Mouse (Mus musculus) right cerebral cortex, postnatal 25 days (tissue): ENCODE results near the gene Hmg20b.

Experiments
- DNase-seq: peaks from one replicate; pipeline ENCODE4 v3.0.0; 2022

The Hmg20b gene

DNA sequence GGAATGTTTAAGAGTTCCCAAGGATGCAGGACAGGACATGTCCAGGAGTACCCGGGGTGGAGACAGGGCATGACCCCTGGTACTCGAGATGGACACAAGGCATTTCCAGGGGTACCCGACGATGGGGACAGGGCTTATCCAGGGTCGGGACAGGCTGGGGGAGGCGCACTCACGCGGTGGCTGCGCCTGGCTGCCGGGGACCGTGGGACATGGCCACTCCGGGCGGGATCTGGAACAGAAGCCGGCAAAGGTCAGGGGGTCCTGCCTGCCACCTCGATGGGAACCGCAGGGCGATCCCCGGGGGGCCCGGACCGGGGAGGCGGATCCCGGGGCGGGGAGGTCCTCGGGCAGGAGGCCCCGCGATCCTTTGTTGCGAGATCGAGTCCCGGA lies 324 bp downstream of the Hmg20b start:
- DNase-seq = no peak

- no peak for DNase-seq
Measured at GRCm38 (mm10) chr10:81349146-81349545, 1.1 kb downstream of the Hmg20b start.

DNA sequence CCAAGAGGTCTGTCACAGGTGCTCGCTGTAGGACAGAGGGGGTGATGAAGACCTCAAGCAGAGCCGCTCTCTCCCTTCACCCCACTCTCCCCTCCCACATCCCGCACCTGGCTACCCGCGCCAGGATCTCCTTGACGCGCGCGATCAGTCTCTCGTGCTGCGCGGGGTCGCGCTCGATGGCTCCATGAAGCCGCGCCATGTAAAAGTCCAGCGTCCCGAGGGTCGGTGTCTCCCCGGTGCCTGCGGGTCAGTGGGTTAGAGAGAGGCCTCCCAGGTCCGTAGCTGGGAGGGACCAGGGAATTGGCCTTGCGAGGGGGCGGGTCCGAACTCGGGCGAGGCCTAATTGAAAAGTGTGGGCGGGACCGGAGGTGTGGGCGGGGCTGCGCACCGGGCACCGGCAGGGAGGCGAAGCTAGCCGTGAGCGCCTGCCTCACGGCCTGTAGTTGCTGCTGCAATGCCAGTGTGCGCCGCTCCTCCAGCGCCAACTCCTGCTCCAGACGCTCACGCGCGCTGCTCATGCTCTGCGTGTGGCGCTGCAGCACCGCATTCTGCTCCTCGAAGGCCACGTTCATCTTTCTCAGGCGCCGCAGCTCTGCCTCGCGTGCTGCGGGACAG lies 3.7 kb downstream of the Hmg20b start:
- DNase-seq = peak; percentile 59

DNA sequence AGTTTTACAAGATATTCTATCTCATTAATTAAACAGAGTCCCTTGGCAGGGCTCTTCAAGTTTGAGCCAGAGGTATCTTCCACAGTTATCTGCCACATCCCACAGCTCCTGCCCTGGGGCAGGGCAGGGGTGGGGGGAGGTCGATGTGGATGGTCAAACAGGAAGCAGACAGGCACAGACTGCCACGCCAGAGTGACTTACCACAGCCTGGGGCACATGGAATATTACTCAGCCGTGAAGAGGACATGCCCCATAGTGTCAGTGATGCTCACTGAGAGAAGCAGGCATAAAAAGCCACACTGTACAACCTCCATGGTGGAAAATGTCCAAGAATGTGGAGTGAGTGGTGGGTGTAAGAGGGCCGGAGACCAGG lies 5.1 kb downstream of the Hmg20b start:
- no peak for DNase-seq

DNA sequence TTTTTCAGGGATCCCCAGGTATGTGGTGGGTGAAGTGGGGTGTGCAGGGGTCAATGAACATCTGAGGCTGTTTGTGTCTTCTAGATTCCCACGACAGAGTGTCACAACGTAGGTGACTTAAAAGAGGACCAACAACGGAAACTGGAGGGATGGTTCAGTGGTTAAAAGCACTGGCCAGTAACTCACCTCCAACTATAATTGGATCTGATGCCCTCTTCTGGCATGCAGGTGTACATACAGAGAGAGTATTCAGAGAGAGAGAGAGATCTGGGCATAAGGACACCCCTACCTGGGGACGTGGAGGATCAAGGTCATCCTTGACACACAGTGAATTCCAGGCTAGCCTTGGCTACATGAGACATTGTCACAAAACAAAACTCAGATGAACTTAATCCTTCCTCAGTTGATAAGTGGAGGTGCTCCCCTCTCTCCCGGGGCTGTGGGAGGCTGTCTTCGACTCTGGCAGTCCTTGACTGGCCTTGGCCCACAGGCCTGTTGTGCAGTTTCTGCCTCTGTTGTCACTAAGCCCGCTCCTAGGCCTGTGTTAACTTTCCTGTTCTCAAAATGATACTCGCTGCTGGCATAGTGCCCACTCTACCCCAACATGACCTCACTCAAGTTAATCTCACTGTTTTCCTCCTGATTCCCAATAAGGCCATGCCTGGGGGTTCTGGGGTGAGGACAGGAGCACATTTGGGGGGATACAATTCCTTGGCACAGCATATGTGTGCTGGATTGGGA lies 5.7 kb downstream of the Hmg20b start:
- no peak for DNase-seq

- DNase-seq = no peak
Measured at GRCm38 (mm10) chr10:81342686-81343505, 7.4 kb downstream of the Hmg20b start, which contains the start of gene Gipc3. Gene Gipc3, minus strand, starts transcription at chr10:81343266.

DNA sequence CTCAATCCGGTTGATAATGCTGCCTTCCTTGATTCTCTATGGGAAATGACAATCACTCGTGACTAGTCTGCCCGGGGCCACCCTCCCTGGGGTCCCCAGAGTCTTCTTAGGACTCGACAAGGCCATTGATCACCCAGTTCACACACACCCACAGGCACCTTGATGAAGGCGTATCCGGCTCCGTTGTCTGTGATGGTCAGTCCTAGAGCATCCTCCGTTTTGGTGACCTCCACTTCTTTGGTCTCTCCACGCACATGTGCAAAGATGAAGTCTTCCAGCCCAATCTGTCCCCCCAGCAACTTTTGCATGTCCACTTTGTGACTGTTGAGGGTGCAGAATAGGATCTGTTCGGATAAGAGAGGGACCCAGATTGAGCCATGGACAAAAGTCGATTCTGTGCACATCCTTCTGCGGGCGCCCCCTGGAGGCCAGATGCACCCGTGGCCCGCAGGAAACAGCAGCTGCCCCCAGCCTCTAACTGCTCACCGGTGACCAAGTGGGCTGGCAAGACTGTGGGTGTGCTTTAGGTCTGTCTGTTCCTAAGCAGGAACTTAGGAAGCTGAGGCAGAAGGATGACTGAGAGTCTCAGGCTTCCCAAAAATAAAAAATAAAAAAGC lies 8.8 kb downstream of the Hmg20b start:
- DNase-seq = no peak

DNA sequence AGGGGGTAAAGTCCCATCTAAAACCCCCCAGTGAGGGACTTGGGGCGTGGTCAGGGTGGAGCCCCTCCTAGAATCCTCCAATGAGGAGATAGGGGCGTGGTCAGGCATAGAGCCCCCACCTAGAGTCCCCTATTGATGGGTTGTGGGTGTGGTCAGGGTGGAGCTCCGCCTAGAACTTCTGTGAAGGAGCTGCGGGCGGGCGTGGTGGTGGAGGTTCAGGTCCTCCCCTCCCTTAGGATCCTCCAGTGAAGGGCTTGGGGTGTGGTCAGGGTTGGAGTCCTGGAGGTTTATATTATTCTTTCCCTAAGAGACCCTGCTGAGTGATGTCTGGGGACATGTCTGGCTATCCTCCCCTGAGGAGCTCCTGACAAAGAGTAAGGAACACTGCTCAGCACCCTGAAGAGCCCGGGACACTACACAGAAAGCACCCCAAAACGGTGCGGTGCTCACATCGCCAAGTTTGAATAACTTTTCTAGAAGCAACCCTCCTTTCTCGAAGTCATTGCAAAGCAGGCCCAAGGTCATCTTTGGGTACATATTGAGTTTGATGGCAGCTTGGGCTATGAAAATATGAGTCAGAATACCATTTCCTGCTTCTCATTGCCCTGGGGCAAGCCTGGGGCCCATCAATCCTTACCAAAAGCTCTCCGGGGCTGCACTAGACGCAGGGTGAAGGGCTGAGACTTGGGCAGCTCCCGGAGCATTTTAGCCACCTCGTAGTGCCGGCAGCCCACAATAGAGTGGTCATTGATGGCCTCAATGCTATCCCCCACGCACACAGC lies 9.5 kb downstream of the Hmg20b start:
- DNase-seq = no peak

DNA sequence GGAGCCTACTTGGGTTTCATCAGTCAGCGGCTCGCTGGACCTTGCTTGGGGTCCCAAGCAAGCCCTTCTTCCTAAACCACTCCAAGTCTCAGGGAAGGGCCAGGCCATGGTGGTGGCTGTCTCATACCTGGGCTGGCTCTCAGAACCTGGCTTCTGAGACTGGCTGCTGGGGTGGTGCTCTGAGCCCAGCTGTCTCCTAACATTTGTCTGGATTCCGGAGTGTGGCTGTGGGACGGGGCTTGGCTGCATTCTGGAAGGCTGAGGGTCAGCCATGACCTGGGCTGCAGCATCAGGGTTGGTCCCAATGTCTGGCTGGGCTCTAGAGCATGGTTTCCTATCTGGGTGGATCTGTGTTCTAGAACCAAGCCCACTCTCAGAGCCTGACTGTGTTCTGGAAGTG lies 13.7 kb downstream of the Hmg20b start:
- no peak for DNase-seq

DNA sequence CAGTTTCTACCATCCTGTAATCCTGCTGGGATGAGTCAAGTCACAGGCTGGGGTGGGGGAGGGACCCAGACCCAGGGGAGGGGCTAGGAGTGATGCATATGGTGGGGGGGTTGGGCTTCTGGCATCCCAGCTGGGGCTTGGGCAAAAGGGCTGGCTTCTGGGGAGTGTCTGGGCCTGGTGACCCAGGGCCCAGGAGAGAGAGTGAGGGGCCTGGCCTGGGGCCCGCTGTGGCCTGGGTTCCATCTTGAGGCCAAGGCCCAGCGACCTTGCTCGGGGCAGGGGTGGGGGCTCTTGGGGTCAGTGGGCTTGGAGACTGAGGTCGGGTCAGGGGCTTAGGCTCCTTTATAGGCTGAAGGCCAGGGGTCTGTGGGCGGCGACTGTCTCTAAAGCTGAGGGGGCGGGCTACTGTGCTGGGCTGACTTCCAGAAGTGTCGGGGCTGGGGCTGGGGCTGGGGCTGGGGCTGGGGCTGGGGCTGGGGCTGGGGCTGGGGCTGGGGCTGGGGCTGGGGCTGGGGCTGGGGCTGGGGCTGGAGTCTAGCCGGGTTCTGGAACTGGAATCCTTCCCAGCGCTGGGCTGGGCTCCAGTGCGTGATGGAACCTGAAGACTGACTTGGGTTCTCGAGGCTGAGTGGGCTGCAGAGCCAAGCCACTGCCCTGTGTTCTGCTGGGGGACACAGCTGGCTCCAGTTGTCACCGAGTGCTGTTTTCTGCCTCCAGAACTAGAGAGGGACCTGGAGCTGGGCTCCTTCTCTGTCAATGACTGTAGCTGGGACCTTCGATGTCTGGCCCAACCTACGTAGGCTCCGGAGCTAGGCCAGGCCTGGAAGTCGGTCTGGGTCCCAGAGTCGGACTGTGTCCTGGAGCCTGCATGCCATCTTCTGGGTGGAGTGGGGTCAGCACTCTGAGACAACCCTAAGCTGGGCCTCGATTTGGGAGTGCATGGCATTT lies 14.6 kb downstream of the Hmg20b start:
- DNase-seq = no peak

DNA sequence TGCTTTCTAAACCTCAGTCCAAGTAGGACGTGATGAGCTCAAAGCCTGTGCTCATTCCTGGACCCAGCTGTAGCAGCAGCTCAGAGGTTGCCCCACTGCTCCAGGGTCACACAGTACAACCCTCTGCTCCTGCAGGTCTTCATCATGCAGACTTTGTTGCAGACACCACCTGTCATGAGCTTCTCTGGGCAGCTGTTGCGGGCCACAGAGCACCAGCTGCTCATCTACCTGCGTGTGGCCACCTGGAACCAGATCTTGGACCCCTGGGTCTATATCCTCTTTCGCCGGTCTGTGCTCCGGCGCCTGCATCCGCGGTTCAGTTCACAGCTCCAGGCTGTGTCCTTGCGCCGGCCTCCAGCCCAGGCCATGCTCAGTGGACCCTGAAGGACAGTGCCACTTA lies 16.0 kb downstream of the Hmg20b start:
- DNase-seq = no peak

GRCm38 (mm10) chr10:81332277-81332676 lies 18.0 kb downstream of the Hmg20b start:
- DNase-seq = no peak

- no peak for DNase-seq
Measured at GRCm38 (mm10) chr10:81330007-81330406, 20.3 kb downstream of the Hmg20b start.

DNA sequence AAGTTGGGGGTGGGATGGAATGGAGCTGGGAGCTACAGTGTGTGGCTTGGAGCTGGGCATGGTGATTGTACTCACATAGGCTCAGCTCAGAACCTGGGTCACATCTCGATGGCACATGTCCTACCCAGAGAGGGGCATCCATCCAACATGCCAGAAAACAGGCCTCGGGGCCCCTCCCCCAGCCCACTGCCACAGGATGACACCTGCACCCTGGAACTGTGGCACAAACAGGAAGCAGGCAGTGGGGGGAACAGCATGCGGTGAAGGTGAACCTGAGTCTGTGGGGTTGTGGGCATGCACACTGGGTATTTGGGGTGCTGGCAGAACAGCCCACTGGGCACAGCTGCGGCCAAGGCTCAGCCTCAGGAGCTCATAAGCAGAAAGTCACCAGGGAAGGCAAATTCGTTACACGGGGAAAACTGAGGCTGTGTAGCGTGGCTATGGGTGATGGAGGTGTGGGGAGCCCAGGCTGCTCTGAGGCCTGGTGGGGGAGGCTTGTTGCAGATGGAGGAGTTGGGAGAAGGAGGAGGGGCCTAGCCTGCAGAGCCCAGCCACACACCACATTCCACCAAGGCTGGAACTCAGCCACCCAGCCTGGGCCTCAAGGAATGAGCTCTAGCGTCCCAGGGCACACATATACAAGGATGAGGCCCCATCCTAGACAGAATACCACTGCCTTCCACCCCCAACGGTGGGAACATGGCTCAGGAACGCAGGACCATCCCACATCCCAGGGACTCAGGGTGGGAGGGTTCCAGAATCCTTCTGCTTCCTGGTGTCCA lies 20.9 kb downstream of the Hmg20b start:
- no peak for DNase-seq

GRCm38 (mm10) chr10:81328386-81328785 lies 21.9 kb downstream of the Hmg20b start, which contains the start of gene Tbxa2r:
Gene Tbxa2r, plus strand, starts transcription at chr10:81328731.
- no peak for DNase-seq

GRCm38 (mm10) chr10:81327959-81328358 lies 22.3 kb downstream of the Hmg20b start:
- no peak for DNase-seq

GRCm38 (mm10) chr10:81326858-81327257 lies 23.4 kb downstream of the Hmg20b start:
- DNase-seq = no peak

GRCm38 (mm10) chr10:81325781-81326180 lies 24.5 kb downstream of the Hmg20b start:
- no peak for DNase-seq

GRCm38 (mm10) chr10:81325176-81325575 lies 25.1 kb downstream of the Hmg20b start:
- no peak for DNase-seq

DNA sequence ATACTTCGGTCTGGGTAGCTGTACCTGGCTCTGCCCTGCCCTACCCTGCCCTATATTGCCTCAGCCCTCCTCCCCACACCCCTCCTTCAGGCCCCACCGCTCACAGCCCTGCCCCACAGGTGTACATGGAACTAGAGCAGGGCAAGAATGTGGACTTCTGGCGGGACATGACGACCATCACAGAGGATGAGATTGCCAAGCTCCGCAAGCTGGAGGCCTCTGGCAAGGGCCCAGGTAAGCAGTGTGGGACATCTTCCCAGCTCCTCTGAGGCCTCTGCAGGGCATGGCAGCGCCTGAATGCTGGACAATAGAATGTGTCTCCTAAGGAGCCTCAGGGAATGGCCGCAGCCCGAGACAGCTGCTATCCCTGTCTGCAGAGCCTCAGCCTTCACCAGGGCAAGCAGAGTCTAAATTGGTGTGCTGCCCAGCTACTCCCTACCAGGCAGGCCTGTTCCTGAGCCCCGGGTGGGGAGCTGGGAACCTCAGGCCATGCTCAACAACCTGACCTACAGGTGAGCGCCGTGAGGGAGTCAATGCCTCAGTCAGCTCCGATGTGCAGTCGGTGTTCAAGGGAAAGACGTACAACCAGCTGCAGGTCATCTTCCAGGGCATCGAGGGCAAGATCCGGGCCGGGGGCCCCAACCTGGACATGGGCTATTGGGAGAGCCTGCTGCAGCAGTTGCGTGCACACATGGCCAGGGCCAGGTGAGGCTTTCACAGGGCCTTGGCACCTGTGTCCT lies 26.3 kb downstream of the Hmg20b start:
- no peak for DNase-seq
